Mouse (Mus musculus) left cerebral cortex, adult 6 months (tissue): ENCODE results near the gene Otud7b. TPM values are rescaled to one million over a fixed set of nuclear protein-coding genes. Genes with fewer than 3 reads are reported as not detected.

Experiments
- long read RNA-seq, 2 experiments: library from polyadenylated mRNA; unstranded; transcript quantifications; one replicate each; pipeline ENCODE4 v2.0.0; 2019 to 2020
- polyA plus RNA-seq: library from polyadenylated mRNA; unstranded; fragments of <200 nt; fragmentation: Nextera tagmentation; gene quantifications from 2 replicates; pipeline ENCODE4 v1.2.3, GENCODE M21; 2021

Otud7b gene
- 6.3 and 9.2 TPM in 2 replicates for polyA plus RNA-seq
- long read RNA-seq, experiment 1, full-length matches to known transcripts = 4 of 33 reads
- long read RNA-seq, experiment 1, partial matches to known transcripts = 7 of 33 reads
- long read RNA-seq, experiment 1, other reads (novel, unspliced or antisense) = 22 of 33 reads
- long read RNA-seq, experiment 2, full-length matches to known transcripts = 2 of 17 reads
- long read RNA-seq, experiment 2, partial matches to known transcripts = 2 of 17 reads
- long read RNA-seq, experiment 2, other reads (novel, unspliced or antisense) = 13 of 17 reads

DNA sequence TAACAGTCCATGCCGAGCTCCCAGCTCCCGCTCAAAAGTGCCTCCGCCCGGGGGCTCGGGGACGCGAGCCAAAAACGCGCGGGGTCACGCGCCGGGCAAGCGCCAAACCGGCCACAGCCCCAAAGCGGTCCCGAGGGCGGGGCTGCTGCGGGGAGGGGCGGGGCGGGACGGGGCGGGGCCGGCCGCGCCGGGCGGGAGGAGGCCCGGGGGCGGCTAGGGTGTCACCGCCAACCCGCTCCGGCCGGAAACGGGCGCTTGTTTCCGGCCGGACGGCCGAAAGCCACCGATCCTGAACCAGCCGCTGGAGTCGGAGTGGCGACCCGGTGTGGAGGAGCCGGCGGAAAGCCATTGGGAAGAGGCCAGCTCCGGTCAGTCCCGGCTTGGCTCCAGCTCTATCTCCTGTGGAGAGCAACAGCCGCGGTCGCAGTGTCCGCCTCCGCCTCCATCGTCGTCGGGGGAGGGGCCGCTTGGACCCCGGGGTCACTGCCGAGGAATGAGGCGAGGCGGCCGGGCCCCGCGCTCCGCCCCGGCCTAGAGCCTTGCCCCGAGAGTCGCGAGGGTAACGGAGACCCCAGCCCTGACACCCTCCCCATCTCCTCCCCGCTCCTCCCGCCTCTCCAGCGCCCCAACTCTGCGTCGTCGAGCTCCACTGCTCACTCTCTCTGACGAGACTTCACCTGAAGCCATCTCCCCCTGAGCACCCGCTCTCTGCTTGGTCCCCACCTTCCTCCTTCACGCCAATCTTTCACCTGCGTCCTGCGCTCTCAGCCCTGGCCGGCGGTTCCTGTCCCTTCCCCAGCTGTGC, at the start of gene Otud7b:
Gene Otud7b, plus strand, starts transcription at position 267 of the 805 bp plus-strand sequence.

DNA sequence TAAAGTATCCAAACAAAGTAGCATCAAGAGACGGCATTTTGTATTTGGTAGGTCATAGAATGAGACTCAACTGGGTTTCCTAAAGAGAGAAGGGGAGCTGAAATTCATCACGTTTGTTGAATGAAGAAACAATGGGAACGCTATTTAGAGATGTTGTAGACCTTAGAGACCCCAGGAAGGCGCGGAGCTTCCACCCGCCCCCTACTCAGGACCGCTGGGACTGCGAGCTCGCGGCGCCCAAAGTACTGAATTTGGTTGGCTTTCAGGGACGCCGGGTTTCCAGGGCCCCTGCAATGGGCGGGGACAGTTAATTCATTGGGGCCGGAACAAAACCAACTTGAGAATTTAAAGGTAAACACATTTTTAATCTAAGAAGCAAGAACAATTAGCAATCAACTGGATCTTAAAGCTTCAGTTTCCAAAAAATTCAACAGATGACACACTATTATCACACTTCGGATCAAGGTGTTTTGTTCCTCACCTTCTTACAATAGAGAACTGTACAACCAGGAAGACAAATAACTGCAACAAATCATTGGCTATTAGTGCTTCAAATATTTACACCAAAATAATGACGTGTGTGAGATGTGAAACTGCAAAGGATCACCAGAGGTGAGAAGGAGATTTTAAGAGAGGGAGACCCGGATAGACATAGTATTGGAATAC, 46.0 kb upstream of the Otud7b start, which contains the start of gene Vps45:
Gene Vps45, minus strand, starts transcription at position 236 of the 666 bp plus-strand sequence.

DNA sequence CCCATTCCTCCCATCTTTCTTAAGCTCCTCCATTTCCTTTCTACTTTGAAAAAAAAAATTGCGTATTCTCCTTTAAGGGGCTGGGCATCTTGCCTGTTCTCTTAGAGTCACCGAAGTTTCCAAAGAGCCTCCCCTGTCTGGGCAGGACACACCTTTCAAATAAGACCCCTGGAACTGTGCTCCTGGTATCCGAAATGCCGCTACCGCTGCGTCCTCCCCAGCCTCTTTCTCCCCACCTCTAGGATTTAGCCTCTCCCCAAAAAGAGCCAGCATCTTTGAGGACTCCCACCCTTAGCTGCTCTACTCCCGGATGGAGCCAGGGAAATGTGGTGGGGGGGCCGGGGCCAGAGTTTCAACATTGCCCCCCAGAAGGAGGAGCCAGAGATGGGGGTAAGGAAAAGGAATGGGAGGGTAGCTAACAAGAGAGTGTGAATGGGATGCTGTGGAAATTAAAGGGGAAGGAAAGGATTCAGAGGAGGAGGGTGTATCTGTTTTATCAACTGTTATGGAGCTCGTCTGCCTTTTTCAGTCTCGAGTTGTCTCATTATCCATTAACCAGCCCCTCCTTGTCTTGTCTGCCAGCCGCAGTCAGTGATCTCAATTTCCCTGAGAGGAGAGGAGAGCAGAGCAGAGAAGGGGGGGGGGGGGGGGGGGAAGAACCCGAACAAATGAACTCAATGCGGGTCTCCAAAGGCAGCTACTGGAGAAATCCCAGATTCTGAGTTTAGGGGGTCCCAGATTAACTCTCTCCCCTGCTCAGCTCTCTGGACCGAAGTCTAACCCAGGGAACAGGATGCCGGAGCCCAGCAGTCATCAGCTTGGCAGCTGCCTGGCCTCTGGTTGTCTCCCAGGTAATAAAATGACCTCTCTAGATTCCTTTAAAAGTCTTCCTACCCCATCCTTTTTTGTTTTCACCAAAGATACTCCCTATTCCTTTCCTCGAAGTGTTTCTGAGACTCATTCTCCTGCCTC, 57.8 kb downstream of the Otud7b start, which contains the start of gene Mtmr11:
Gene Mtmr11, plus strand, starts transcription at position 136 of the 972 bp plus-strand sequence.

DNA sequence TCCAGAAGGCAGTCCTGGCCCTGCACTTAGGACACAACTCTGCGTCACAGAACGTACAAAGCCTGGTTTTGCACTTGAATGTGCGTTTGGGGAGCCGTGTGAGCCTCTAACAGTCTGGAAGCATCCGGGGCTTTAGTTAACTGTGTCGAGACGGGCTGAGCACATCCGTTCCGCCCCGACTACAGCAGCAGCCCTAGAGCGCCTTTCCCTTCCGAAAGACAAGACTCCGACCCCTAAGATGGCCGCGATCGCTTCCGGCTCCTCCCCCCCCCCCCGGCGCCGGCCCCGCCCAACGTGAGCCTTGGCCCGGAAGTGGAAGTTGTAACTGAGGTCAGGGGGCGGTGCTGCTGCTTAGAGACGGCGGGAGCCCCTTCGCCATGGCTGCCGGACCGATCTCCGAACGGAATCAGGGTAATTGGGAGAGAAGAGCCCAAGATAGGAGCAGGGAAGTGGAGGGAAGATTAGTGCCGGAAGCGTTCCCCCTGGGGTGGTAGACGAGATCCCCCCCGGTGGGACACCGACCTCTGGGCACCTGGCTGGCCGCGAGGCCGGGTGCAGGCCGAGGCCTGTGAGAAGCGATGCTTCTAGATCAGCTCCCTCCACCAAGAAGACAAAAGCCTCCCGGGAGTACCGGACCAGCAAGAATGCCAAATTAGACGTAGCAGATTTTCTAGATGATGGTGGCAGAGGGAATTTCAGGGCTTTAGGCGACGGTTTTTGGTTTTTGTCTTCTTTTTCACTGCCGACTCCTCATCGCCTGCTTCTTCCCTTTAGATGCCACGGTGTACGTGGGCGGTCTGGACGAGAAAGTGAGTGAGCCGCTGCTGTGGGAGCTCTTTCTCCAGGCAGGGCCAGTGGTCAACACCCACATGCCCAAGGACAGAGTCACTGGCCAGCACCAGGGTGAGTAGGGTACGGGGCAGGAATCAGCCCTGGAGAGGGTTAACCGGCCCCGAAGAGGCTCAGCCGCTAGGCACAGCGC, 68.2 kb downstream of the Otud7b start, which contains the start of gene Sf3b4:
Gene Sf3b4, plus strand, starts transcription at position 136 of the 982 bp plus-strand sequence.

DNA sequence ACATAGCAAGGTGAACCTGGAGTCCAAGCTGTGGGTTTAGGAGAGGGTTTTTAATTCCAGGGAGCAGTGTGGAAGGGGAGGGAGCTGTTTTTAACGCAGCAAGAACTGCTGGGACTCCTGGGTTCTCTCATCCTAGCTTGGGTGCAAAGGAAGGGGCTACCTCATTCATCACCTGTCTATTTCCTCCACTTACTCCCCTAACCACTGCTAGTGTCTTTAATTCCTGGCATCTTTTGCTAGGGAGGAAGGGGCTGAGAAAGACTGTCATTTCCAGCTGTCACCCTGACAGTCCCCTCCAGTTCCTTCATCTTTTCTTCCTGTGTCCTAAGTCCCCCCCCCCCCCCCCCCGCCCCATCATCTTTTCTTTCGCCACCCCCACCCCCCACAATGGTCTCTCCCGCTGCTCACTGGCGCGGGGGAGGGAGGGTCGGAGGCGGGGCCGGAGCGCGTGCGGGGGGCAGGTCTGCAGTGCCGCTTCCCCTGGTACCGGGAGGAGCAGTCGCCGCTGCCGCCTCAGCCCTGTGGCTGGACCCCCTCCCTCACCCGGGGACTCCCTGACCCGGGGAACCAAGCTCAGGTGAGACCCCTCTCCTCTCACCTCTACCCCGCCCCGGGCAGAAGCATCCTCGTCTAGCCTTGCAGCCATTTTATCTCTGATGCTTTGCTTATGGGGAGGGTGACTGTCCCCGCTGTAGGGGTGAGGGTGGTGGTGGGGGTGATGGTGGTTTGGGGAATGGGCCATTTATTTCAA, 76.6 kb downstream of the Otud7b start, which contains the start of gene Sv2a:
Gene Sv2a, plus strand, starts transcription at position 425 of the 751 bp plus-strand sequence.

Other genes starting within 250 kb of the Otud7b start
- 9.0 and 9.1 TPM in 2 replicates for gene Prpf3, start 248.6 kb upstream of the Otud7b start, polyA plus RNA-seq
- gene Mrps21, start 233.0 kb upstream of the Otud7b start, polyA plus RNA-seq = 668 and 693 TPM in 2 replicates
- gene Ciart, start 222.3 kb upstream of the Otud7b start, polyA plus RNA-seq = 12.7 and 22.7 TPM in 2 replicates
- 10.3 and 13.7 TPM in 2 replicates for gene BC028528, start 212.5 kb upstream of the Otud7b start, polyA plus RNA-seq
- gene Aph1a, start 210.6 kb upstream of the Otud7b start, polyA plus RNA-seq = 37.8 and 53.1 TPM in 2 replicates
- 10.7 and 14.9 TPM in 2 replicates for gene Car14, start 199.8 kb upstream of the Otud7b start, polyA plus RNA-seq
- 11.8 and 13.7 TPM in 2 replicates for gene Anp32e, start 175.3 kb upstream of the Otud7b start, polyA plus RNA-seq
- 16.5 and 28.8 TPM in 2 replicates for gene Plekho1, start 108.5 kb upstream of the Otud7b start, polyA plus RNA-seq
- gene Vps45, start 46.1 kb upstream of the Otud7b start, polyA plus RNA-seq = 26.6 and 36.6 TPM in 2 replicates
- 2.8 and 3.6 TPM in 2 replicates for gene Mtmr11, start 57.5 kb downstream of the Otud7b start, polyA plus RNA-seq
- 17.7 and 42.8 TPM in 2 replicates for gene Sf3b4, start 67.8 kb downstream of the Otud7b start, polyA plus RNA-seq
- gene Sv2a, start 76.6 kb downstream of the Otud7b start, polyA plus RNA-seq = 68.9 and 69.5 TPM in 2 replicates
- 65.5 and 81.7 TPM in 2 replicates for gene Bola1, start 115.2 kb downstream of the Otud7b start, polyA plus RNA-seq
- 0.48 TPM in 1 of 2 replicates, not detected in the other for gene Hist2h2ab, start 115.3 kb downstream of the Otud7b start, polyA plus RNA-seq
- 1.9 and 7.2 TPM in 2 replicates for gene Hist2h2ac, start 116.4 kb downstream of the Otud7b start, polyA plus RNA-seq
- 3.9 and 7.0 TPM in 2 replicates for gene Hist2h2be, start 116.6 kb downstream of the Otud7b start, polyA plus RNA-seq
- gene Hist2h3c2, start 134.6 kb downstream of the Otud7b start, polyA plus RNA-seq = 1.3 and 4.7 TPM in 2 replicates
- gene Hist2h2aa2, start 135.7 kb downstream of the Otud7b start, polyA plus RNA-seq = 72.8 and 123 TPM in 2 replicates
- 110 and 145 TPM in 2 replicates for gene Hist2h2aa1, start 141.0 kb downstream of the Otud7b start, polyA plus RNA-seq
- 0.31 and 0.82 TPM in 2 replicates for gene Hist2h3c1, start 142.2 kb downstream of the Otud7b start, polyA plus RNA-seq
- 0.64 and 1.9 TPM in 2 replicates for gene Hist2h4, start 158.8 kb downstream of the Otud7b start, polyA plus RNA-seq
- gene Hist2h3b, start 164.1 kb downstream of the Otud7b start, polyA plus RNA-seq = 3.8 and 8.0 TPM in 2 replicates
- not detected in 2 replicates for gene Hist2h2bb, start 165.2 kb downstream of the Otud7b start, polyA plus RNA-seq
- gene Fcgr1, start 189.4 kb downstream of the Otud7b start, polyA plus RNA-seq = 2.0 and 4.6 TPM in 2 replicates